Mouse (Mus musculus): Measurements from ENCODE around the gene Pla2g10. TPM values are rescaled to one million over a fixed set of nuclear protein-coding genes. Genes with fewer than 3 reads are reported as not detected.
"Not testable (repeated sequence)": the region's sequence is repeated elsewhere in the genome, so short reads cannot be mapped to it uniquely, and the experiment has no call there.

Gene Pla2g10
- total RNA-seq (2017), result not detected in 2 replicates

- ATAC-seq (replicated peaks in 1 of 2; ENCODE audit: insufficient read depth in 1 of 2, low FRiP score in 2 of 2, low TSS enrichment in 1 of 2, low read depth in 1 of 2, poor library complexity in 2 of 2, severe bottlenecking in 2 of 2), result no peak
These were observed at the start of gene Pla2g10 for GRCm38 (mm10) chr16:13730285-13731255. Gene Pla2g10 (minus strand): TSS chr16:13730983.

GRCm38 (mm10) chr16:13774651-13775050, 43.9 kb upstream of the Pla2g10 start:
- not testable (repeated sequence) for ATAC-seq (replicated peaks in 1 of 2; ENCODE audit: insufficient read depth in 1 of 2, low FRiP score in 2 of 2, low TSS enrichment in 1 of 2, low read depth in 1 of 2, poor library complexity in 2 of 2, severe bottlenecking in 2 of 2)

- ATAC-seq (replicated peaks in 1 of 2; ENCODE audit: insufficient read depth in 1 of 2, low FRiP score in 2 of 2, low TSS enrichment in 1 of 2, low read depth in 1 of 2, poor library complexity in 2 of 2, severe bottlenecking in 2 of 2), result not testable (repeated sequence)
These were observed 43.2 kb upstream of the Pla2g10 start for GRCm38 (mm10) chr16:13774011-13774410.

GRCm38 (mm10) chr16:13772051-13772450, 41.3 kb upstream of the Pla2g10 start:
- ATAC-seq (replicated peaks in 1 of 2; ENCODE audit: insufficient read depth in 1 of 2, low FRiP score in 2 of 2, low TSS enrichment in 1 of 2, low read depth in 1 of 2, poor library complexity in 2 of 2, severe bottlenecking in 2 of 2), result not testable (repeated sequence)

GRCm38 (mm10) chr16:13771603-13772002, 40.8 kb upstream of the Pla2g10 start:
- ATAC-seq (replicated peaks in 1 of 2; ENCODE audit: insufficient read depth in 1 of 2, low FRiP score in 2 of 2, low TSS enrichment in 1 of 2, low read depth in 1 of 2, poor library complexity in 2 of 2, severe bottlenecking in 2 of 2), result not testable (repeated sequence)

- ATAC-seq (replicated peaks in 1 of 2; ENCODE audit: insufficient read depth in 1 of 2, low FRiP score in 2 of 2, low TSS enrichment in 1 of 2, low read depth in 1 of 2, poor library complexity in 2 of 2, severe bottlenecking in 2 of 2), result 0 out of 4 replicates have a peak, but pooled peaks of 1 of the 2 experiments have one; percentile 17
These were observed 35.6 kb upstream of the Pla2g10 start for GRCm38 (mm10) chr16:13766367-13766766.

- no peak for ATAC-seq (replicated peaks in 1 of 2; ENCODE audit: insufficient read depth in 1 of 2, low FRiP score in 2 of 2, low TSS enrichment in 1 of 2, low read depth in 1 of 2, poor library complexity in 2 of 2, severe bottlenecking in 2 of 2)
These were observed 33.7 kb upstream of the Pla2g10 start for GRCm38 (mm10) chr16:13764519-13764918.

GRCm38 (mm10) chr16:13762807-13763206, 32.0 kb upstream of the Pla2g10 start:
- not testable (repeated sequence) for ATAC-seq (replicated peaks in 1 of 2; ENCODE audit: insufficient read depth in 1 of 2, low FRiP score in 2 of 2, low TSS enrichment in 1 of 2, low read depth in 1 of 2, poor library complexity in 2 of 2, severe bottlenecking in 2 of 2)

- ATAC-seq (replicated peaks in 1 of 2; ENCODE audit: insufficient read depth in 1 of 2, low FRiP score in 2 of 2, low TSS enrichment in 1 of 2, low read depth in 1 of 2, poor library complexity in 2 of 2, severe bottlenecking in 2 of 2), result no peak
These were observed 27.0 kb upstream of the Pla2g10 start for GRCm38 (mm10) chr16:13757823-13758222.

GRCm38 (mm10) chr16:13754400-13755190, 23.8 kb upstream of the Pla2g10 start:
- peak; percentile 99 to 100 for ATAC-seq (replicated peaks in 1 of 2; ENCODE audit: insufficient read depth in 1 of 2, low FRiP score in 2 of 2, low TSS enrichment in 1 of 2, low read depth in 1 of 2, poor library complexity in 2 of 2, severe bottlenecking in 2 of 2)

GRCm38 (mm10) chr16:13753986-13754385, 23.2 kb upstream of the Pla2g10 start:
- no peak for ATAC-seq (replicated peaks in 1 of 2; ENCODE audit: insufficient read depth in 1 of 2, low FRiP score in 2 of 2, low TSS enrichment in 1 of 2, low read depth in 1 of 2, poor library complexity in 2 of 2, severe bottlenecking in 2 of 2)

GRCm38 (mm10) chr16:13750626-13751025, 19.8 kb upstream of the Pla2g10 start:
- no peak for ATAC-seq (replicated peaks in 1 of 2; ENCODE audit: insufficient read depth in 1 of 2, low FRiP score in 2 of 2, low TSS enrichment in 1 of 2, low read depth in 1 of 2, poor library complexity in 2 of 2, severe bottlenecking in 2 of 2)

GRCm38 (mm10) chr16:13749981-13750380, 19.2 kb upstream of the Pla2g10 start:
- no peak for ATAC-seq (replicated peaks in 1 of 2; ENCODE audit: insufficient read depth in 1 of 2, low FRiP score in 2 of 2, low TSS enrichment in 1 of 2, low read depth in 1 of 2, poor library complexity in 2 of 2, severe bottlenecking in 2 of 2)

GRCm38 (mm10) chr16:13749306-13749705, 18.5 kb upstream of the Pla2g10 start:
- ATAC-seq (replicated peaks in 1 of 2; ENCODE audit: insufficient read depth in 1 of 2, low FRiP score in 2 of 2, low TSS enrichment in 1 of 2, low read depth in 1 of 2, poor library complexity in 2 of 2, severe bottlenecking in 2 of 2), result no peak

GRCm38 (mm10) chr16:13748813-13749212, 18.0 kb upstream of the Pla2g10 start:
- ATAC-seq (replicated peaks in 1 of 2; ENCODE audit: insufficient read depth in 1 of 2, low FRiP score in 2 of 2, low TSS enrichment in 1 of 2, low read depth in 1 of 2, poor library complexity in 2 of 2, severe bottlenecking in 2 of 2), result not testable (repeated sequence)

- no peak for ATAC-seq (replicated peaks in 1 of 2; ENCODE audit: insufficient read depth in 1 of 2, low FRiP score in 2 of 2, low TSS enrichment in 1 of 2, low read depth in 1 of 2, poor library complexity in 2 of 2, severe bottlenecking in 2 of 2)
These were observed 17.3 kb upstream of the Pla2g10 start for GRCm38 (mm10) chr16:13748124-13748523.

GRCm38 (mm10) chr16:13747708-13748107, 16.9 kb upstream of the Pla2g10 start:
- ATAC-seq (replicated peaks in 1 of 2; ENCODE audit: insufficient read depth in 1 of 2, low FRiP score in 2 of 2, low TSS enrichment in 1 of 2, low read depth in 1 of 2, poor library complexity in 2 of 2, severe bottlenecking in 2 of 2), result no peak

GRCm38 (mm10) chr16:13740844-13741243, 10.1 kb upstream of the Pla2g10 start:
- ATAC-seq (replicated peaks in 1 of 2; ENCODE audit: insufficient read depth in 1 of 2, low FRiP score in 2 of 2, low TSS enrichment in 1 of 2, low read depth in 1 of 2, poor library complexity in 2 of 2, severe bottlenecking in 2 of 2), result no peak
